Mouse (Mus musculus) liver, adult 2 months (tissue): ENCODE data around the gene Actl6a.

ENCODE experiments used
- CTCF ChIP-seq: fragments of 200-500 bp; IDR thresholded peaks from 2 replicates; pipeline ENCODE4 v1.5.1; 2011; ENCODE audit warnings: low read depth, low read length, control low read depth
- POLR2A ChIP-seq: fragments of 200-500 bp; IDR thresholded peaks from 2 replicates; pipeline ENCODE4 v1.6.1; 2011; ENCODE audit warnings: low read length, control low read depth; ENCODE audit not compliant: insufficient read depth; ENCODE audit errors: extremely low read depth

DNA sequence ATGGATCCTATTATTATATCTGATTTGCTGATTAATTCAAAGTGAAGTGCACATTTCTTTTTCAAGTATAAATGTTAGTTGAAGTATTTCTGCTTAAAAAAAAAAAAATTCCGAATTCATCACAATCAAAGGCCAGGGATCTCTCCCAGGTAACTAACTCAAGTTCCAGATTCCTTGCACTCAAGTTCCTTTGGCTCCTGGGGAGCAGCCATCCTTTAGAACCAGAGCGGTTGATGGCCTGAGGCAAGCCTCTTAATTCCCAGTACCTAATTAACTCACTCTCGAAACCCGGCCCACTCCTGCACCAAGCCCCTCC lies 1.9 kb downstream of the Actl6a start:
- TF ChIP-seq CTCF = no peak
- no peak for TF ChIP-seq POLR2A
